Comparison of ENCODE assay signal across 32 mouse cellular contexts in the genomic region with DNA sequence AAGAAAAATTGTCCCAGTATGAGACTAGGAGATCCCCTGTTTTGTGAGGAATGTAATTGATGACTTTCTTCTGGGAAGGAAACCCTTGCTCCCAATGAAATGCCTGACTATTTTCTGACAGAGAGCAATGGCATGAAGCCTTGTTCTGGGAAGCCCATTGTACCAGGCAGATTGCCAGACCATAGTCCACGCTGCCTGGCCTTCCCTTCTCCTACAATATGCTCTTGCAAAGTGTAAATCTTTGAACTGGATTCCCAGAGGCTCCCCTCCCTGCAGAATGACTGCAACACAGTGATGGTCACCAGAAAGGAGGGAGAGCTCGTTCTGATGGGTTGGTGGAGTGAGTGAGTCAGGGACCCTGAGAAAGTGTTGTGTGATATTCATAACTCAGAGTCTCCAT. TPM values are rescaled to one million over a fixed set of nuclear protein-coding genes. Genes with fewer than 3 reads are reported as not detected.
DNase-seq lines count a peak whose midpoint lies in the region; TF ChIP-seq lines count a peak whose summit lies in the region.
"Had no signal": no experiment of that assay in that cellular context is flagged by ENCODE, and none has a peak within 500 bp of the region (broad histone marks: within the 10 kb centered on the region; RNA-seq: fewer than 3 reads in every experiment).

No protein-coding gene starts in this region.

- WGBS in kidney, adult 2 months: 57% methylated on average over 2 of the region's 2 CpGs

- TF ChIP-seq POLR2A in kidney, adult 2 months (IDR thresholded peaks at IDR 0.05; ENCODE audit: low read depth, low read length): no peak

- no peaks in the 10 kb centered on the region for H3K36me3 ChIP-seq in kidney, adult 2 months (ENCODE audit: control insufficient read depth, insufficient read depth, low read length)
- H3K36me3 ChIP-seq: embryonic facial prominence, embryonic 13.5 days; hindbrain, embryonic 10.5 days; intestine, embryonic 15.5 days; midbrain, embryonic 15.5 days had no signal

- H3K4me1 ChIP-seq in kidney, adult 2 months (ENCODE audit: control insufficient read depth, insufficient read depth, low read length): no peaks in the 10 kb centered on the region
- H3K4me1 ChIP-seq: embryonic facial prominence, embryonic 13.5 days; hindbrain, embryonic 10.5 days; intestine, embryonic 15.5 days; midbrain, embryonic 15.5 days had no signal

- no peaks in the 10 kb centered on the region for H3K27me3 ChIP-seq in kidney, adult 2 months (replicated peaks; ENCODE audit: control insufficient read depth, insufficient read depth, low read length)
- H3K27me3 ChIP-seq: embryonic facial prominence, embryonic 13.5 days; intestine, embryonic 15.5 days; midbrain, embryonic 15.5 days had no signal

- H3K4me3 ChIP-seq in kidney, adult 2 months (ENCODE audit: insufficient read depth, low read depth, low read length): no peak overlapping the region
- H3K4me3 ChIP-seq: embryonic facial prominence, embryonic 13.5 days; hindbrain, embryonic 10.5 days; intestine, embryonic 15.5 days; layer of hippocampus, adult 2 months; midbrain, embryonic 15.5 days had no signal

- peak; percentile 58 for DNase-seq in adrenal gland, adult 2 months
- DNase-seq in adrenal gland, postnatal 25 days: no peak
- peak; percentile 6 for DNase-seq in kidney, adult 2 months
- DNase-seq in kidney, postnatal 10 days: no peak
- DNase-seq in Muller cell, postnatal 12 days (ENCODE audit: inconsistent ontology term): peak; percentile 87
- peak; percentile 8 for DNase-seq in adrenal gland, postnatal 10 days
- DNase-seq in retina, embryonic 14.5 days (ENCODE audit: low spot score): no peak
- no peak for DNase-seq in left cerebral cortex, adult 9 months (ENCODE audit: low spot score in 2 of 2)
- DNase-seq: cerebellum, adult 9-10 months; heart, postnatal 14 days; kidney, adult 9 months; kidney, postnatal 14 days; liver; lung, adult 2 months; lung, postnatal 10 days; thymus, adult 2 months; thymus, postnatal 36 days had no signal

- TF ChIP-seq CTCF in kidney, adult 2 months (conservative IDR thresholded peaks at IDR 0.05; ENCODE audit: insufficient read depth, insufficient read length, low read depth, low read length): no peak

- H3K27ac ChIP-seq in kidney, adult 2 months (ENCODE audit: insufficient read depth, low read depth, low read length): no peak overlapping the region
- H3K27ac ChIP-seq: embryonic facial prominence, embryonic 13.5 days; hindbrain, embryonic 10.5 days; intestine, embryonic 15.5 days; layer of hippocampus, adult 2 months; liver, embryonic 14.5 days; macrophage; midbrain, embryonic 15.5 days had no signal

RNA-seq across cellular contexts. Expression of a gene that starts 26.0 kb away (rescaled TPM):
- total RNA-seq in adrenal gland, adult 2 months (2021): not detected
- not detected in 2 replicates for polyA plus RNA-seq in adrenal gland, adult 2 months (2012; rRNA removed)
- total RNA-seq in adrenal gland, postnatal 25 days (2021): not detected in 2 replicates
- polyA plus RNA-seq in kidney, adult 2 months (2012; rRNA removed): not detected in 2 replicates
- under 1 TPM; 0.39 to 0.76 TPM for total RNA-seq in adrenal gland, postnatal 10 days (2021)
- total RNA-seq: common myeloid progenitor, adult 5-6 weeks; layer of hippocampus, adult 2 months; layer of hippocampus, postnatal 14 days; left cerebral cortex, adult 8-10 months; MEL had no signal
- polyA plus RNA-seq: embryonic facial prominence, embryonic 13.5 days; forebrain, embryonic 11.5 days; forebrain, postnatal 0 days; heart, embryonic 14.5 days; hindbrain, embryonic 16.5 days; intestine, embryonic 15.5 days; liver, embryonic 14.5 days; macrophage; midbrain, embryonic 15.5 days had no signal

RNA-seq across cellular contexts. Expression of a gene that starts 47.7 kb away (rescaled TPM):
- total RNA-seq in adrenal gland, adult 2 months (2021): under 1 TPM; 0.52 to 0.69 TPM
- 0.18 and 0.29 TPM in 2 replicates for polyA plus RNA-seq in adrenal gland, adult 2 months (2012; rRNA removed)
- 0.30 TPM in 1 of 2 replicates, not detected in the other for total RNA-seq in adrenal gland, postnatal 25 days (2021)
- polyA plus RNA-seq in kidney, adult 2 months (2012; rRNA removed): 0.27 and 1.8 TPM in 2 replicates
- 1 to 10 TPM; 2.5 to 2.6 TPM for total RNA-seq in adrenal gland, postnatal 10 days (2021)

Comparison
In these comparisons a context has a peak if more than half of its experiments do, and no peak if none do; other contexts are left out.
1. DNase-seq: peak in adrenal gland, adult 2 months (single experiment), kidney, adult 2 months (single experiment), Muller cell, postnatal 12 days (single experiment) and adrenal gland, postnatal 10 days (single experiment); none in adrenal gland, postnatal 25 days (single experiment), kidney, postnatal 10 days (single experiment), retina, embryonic 14.5 days (single experiment) and left cerebral cortex, adult 9 months (0 of 2).